Mouse (Mus musculus): Measurements from ENCODE around the gene Adgrv1. TPM values are rescaled to one million over a fixed set of nuclear protein-coding genes. Genes with fewer than 3 reads are reported as not detected.

Gene Adgrv1
- polyA plus RNA-seq, 2 experiments, result 0.55 to 0.96 TPM

- H3K9ac ChIP-seq (ENCODE audit: low read depth, low read length, severe bottlenecking), result no peak overlapping the region
- H3K36me3 ChIP-seq (ENCODE audit: control insufficient read depth, insufficient read depth, low read length), result no peaks in the 10 kb centered on the region
- H3K4me2 ChIP-seq (replicated peaks; ENCODE audit: low read depth, low read length, severe bottlenecking), result no peak overlapping the region
- ATAC-seq (ENCODE audit: low FRiP score, low read depth) (no peak), DNase-seq (ENCODE audit: low spot score) (no peak)
- no peak for TF ChIP-seq POLR2A (IDR thresholded peaks at IDR 0.05; ENCODE audit: borderline replicate concordance, extremely low read depth, insufficient read depth, insufficient read length)
- H3K9me3 ChIP-seq (ENCODE audit: control insufficient read depth, low read length), result no peaks in the 10 kb centered on the region
- H3K27me3 ChIP-seq (ENCODE audit: control insufficient read depth, insufficient read depth, low read length), result no peaks in the 10 kb centered on the region
- no peak overlapping the region for H3K4me3 ChIP-seq (replicated peaks; ENCODE audit: low read length)
- no peaks in the 10 kb centered on the region for H3K4me1 ChIP-seq (ENCODE audit: control insufficient read depth, insufficient read depth, low read length)
- no peak overlapping the region for H3K27ac ChIP-seq (replicated peaks; ENCODE audit: low read depth, low read length)
Measured at GRCm38 (mm10) chr13:81473750-81474149, 159.2 kb downstream of the Adgrv1 start.

GRCm38 (mm10) chr13:81466661-81467060 lies 166.3 kb downstream of the Adgrv1 start:
- DNase-seq (ENCODE audit: low spot score) (no peak), ATAC-seq (ENCODE audit: low FRiP score, low read depth) (no peak)
- whole genome bisulfite sequencing, result 70% methylated on average over 4 of the region's 4 CpGs
- no peak for TF ChIP-seq POLR2A (IDR thresholded peaks at IDR 0.05; ENCODE audit: borderline replicate concordance, extremely low read depth, insufficient read depth, insufficient read length)
- H3K27ac ChIP-seq (replicated peaks; ENCODE audit: low read depth, low read length), result no peak overlapping the region
- H3K27me3 ChIP-seq (ENCODE audit: control insufficient read depth, insufficient read depth, low read length), result no peaks in the 10 kb centered on the region
- H3K4me1 ChIP-seq (ENCODE audit: control insufficient read depth, insufficient read depth, low read length), result no peaks in the 10 kb centered on the region
- no peak overlapping the region for H3K4me2 ChIP-seq (replicated peaks; ENCODE audit: low read depth, low read length, severe bottlenecking)
- no peaks in the 10 kb centered on the region for H3K36me3 ChIP-seq (ENCODE audit: control insufficient read depth, insufficient read depth, low read length)
- H3K4me3 ChIP-seq (replicated peaks; ENCODE audit: low read length), result no peak overlapping the region
- no peaks in the 10 kb centered on the region for H3K9me3 ChIP-seq (ENCODE audit: control insufficient read depth, low read length)
- no peak overlapping the region for H3K9ac ChIP-seq (ENCODE audit: low read depth, low read length, severe bottlenecking)

DNA sequence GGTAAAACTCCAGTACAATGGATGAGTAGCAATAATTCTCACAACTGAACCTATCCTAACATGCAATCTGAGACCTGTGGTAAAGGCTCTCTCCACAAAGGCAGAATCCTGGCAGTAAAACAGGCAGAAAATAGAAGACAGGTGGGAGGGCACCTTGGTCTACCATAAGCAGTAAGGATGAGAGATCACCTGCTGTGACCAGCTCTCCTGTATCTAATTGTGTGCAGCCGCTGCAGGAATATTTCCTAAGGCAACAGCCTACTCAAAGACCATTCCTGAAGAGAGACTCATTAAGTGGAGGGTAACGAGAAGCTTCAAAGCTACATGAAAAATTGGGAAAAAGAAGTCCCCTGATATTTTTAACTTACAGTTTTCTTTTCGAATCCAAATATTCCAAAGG lies 167.2 kb downstream of the Adgrv1 start:
- 53% methylated on average over 3 of the region's 3 CpGs for WGBS
- ATAC-seq (ENCODE audit: low FRiP score, low read depth), result no peak
- no peak for DNase-seq (ENCODE audit: low spot score)

GRCm38 (mm10) chr13:81449630-81450029 lies 183.3 kb downstream of the Adgrv1 start:
- Histone ChIP-seq H3K4me2 (replicated peaks; ENCODE audit: low read depth, low read length, severe bottlenecking) (no peak overlapping the region), H3K4me3 (replicated peaks; ENCODE audit: low read length) (no peak overlapping the region), H3K9ac (ENCODE audit: low read depth, low read length, severe bottlenecking) (no peak overlapping the region), H3K27me3 (ENCODE audit: control insufficient read depth, insufficient read depth, low read length) (no peaks in the 10 kb centered on the region), H3K27ac (replicated peaks; ENCODE audit: low read depth, low read length) (no peak overlapping the region), H3K9me3 (ENCODE audit: control insufficient read depth, low read length) (no peaks in the 10 kb centered on the region), H3K4me1 (ENCODE audit: control insufficient read depth, insufficient read depth, low read length) (no peaks in the 10 kb centered on the region), H3K36me3 (ENCODE audit: control insufficient read depth, insufficient read depth, low read length) (no peaks in the 10 kb centered on the region)
- ATAC-seq (ENCODE audit: low FRiP score, low read depth) (no peak), DNase-seq (ENCODE audit: low spot score) (no peak)
- WGBS, result 78% methylated on average over 4 of the region's 4 CpGs
- no peak for TF ChIP-seq POLR2A (IDR thresholded peaks at IDR 0.05; ENCODE audit: borderline replicate concordance, extremely low read depth, insufficient read depth, insufficient read length)

More for the DNA sequence above, 167.2 kb downstream of the Adgrv1 start:
- no peaks in the 10 kb centered on the region for H3K36me3 ChIP-seq (ENCODE audit: control insufficient read depth, insufficient read depth, low read length)
- no peaks in the 10 kb centered on the region for H3K4me1 ChIP-seq (ENCODE audit: control insufficient read depth, insufficient read depth, low read length)
- no peak overlapping the region for H3K27ac ChIP-seq (replicated peaks; ENCODE audit: low read depth, low read length)
- no peak overlapping the region for H3K4me2 ChIP-seq (replicated peaks; ENCODE audit: low read depth, low read length, severe bottlenecking)
- TF ChIP-seq POLR2A (IDR thresholded peaks at IDR 0.05; ENCODE audit: borderline replicate concordance, extremely low read depth, insufficient read depth, insufficient read length), result no peak
- no peaks in the 10 kb centered on the region for H3K27me3 ChIP-seq (ENCODE audit: control insufficient read depth, insufficient read depth, low read length)
- H3K9ac ChIP-seq (ENCODE audit: low read depth, low read length, severe bottlenecking), result no peak overlapping the region
- H3K9me3 ChIP-seq (ENCODE audit: control insufficient read depth, low read length), result no peaks in the 10 kb centered on the region
- no peak overlapping the region for H3K4me3 ChIP-seq (replicated peaks; ENCODE audit: low read length)

DNA sequence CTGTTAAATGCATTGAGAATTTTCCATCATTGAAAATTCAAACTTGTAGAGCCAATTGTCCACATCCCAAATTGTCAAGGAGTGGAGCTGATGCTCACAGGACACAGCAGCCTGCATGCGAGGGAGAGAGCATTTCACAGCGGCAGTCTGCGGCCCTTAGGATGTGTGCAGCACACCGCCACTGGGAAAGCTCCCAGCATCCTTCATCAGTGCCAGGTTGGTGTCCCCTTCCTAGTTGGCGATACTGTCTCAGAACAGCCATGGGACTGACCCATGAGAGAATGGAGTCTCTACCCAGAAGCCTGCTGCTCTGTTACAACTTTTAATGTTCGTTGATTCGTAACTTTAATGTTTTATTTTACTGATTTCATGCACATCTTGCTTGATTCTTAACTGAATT lies 183.8 kb downstream of the Adgrv1 start:
- Histone ChIP-seq H3K4me3 (replicated peaks; ENCODE audit: low read length) (no peak overlapping the region), H3K27me3 (ENCODE audit: control insufficient read depth, insufficient read depth, low read length) (no peaks in the 10 kb centered on the region), H3K27ac (replicated peaks; ENCODE audit: low read depth, low read length) (no peak overlapping the region), H3K36me3 (ENCODE audit: control insufficient read depth, insufficient read depth, low read length) (no peaks in the 10 kb centered on the region), H3K4me1 (ENCODE audit: control insufficient read depth, insufficient read depth, low read length) (no peaks in the 10 kb centered on the region), H3K9ac (ENCODE audit: low read depth, low read length, severe bottlenecking) (no peak overlapping the region), H3K9me3 (ENCODE audit: control insufficient read depth, low read length) (no peaks in the 10 kb centered on the region), H3K4me2 (replicated peaks; ENCODE audit: low read depth, low read length, severe bottlenecking) (no peak overlapping the region)
- DNase-seq (ENCODE audit: low spot score), result no peak
- ATAC-seq (ENCODE audit: low FRiP score, low read depth), result no peak
- no peak for TF ChIP-seq POLR2A (IDR thresholded peaks at IDR 0.05; ENCODE audit: borderline replicate concordance, extremely low read depth, insufficient read depth, insufficient read length)
- 86% methylated on average over 7 of the region's 7 CpGs for WGBS

DNA sequence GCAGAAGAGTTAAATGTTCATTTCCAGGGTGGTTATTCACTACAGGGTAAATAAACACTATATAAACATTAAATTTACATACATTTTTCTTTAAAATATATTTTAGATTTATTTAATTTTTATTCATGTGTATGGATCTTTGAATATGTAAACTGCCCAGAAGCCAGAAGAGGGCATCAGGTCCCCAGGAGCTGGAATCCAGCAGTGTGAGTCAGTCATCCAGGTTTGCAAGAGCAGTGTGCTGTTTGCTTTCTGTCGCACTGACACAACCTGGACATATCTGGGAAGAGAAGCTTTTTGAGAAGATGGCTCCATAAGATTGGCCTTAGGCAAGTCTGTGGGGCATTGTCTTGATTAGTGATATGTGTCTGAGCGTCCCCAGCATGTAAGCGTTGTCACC lies 191.5 kb downstream of the Adgrv1 start:
- no peak overlapping the region for H3K27ac ChIP-seq (replicated peaks; ENCODE audit: low read depth, low read length)
- H3K4me2 ChIP-seq (replicated peaks; ENCODE audit: low read depth, low read length, severe bottlenecking), result no peak overlapping the region
- H3K36me3 ChIP-seq (ENCODE audit: control insufficient read depth, insufficient read depth, low read length), result no peaks in the 10 kb centered on the region
- TF ChIP-seq POLR2A (IDR thresholded peaks at IDR 0.05; ENCODE audit: borderline replicate concordance, extremely low read depth, insufficient read depth, insufficient read length), result no peak
- 79% methylated on average over 3 of the region's 3 CpGs for WGBS
- H3K9ac ChIP-seq (ENCODE audit: low read depth, low read length, severe bottlenecking), result no peak overlapping the region
- ATAC-seq (ENCODE audit: low FRiP score, low read depth), result no peak
- H3K4me1 ChIP-seq (ENCODE audit: control insufficient read depth, insufficient read depth, low read length), result no peaks in the 10 kb centered on the region
- H3K27me3 ChIP-seq (ENCODE audit: control insufficient read depth, insufficient read depth, low read length), result no peaks in the 10 kb centered on the region
- DNase-seq (ENCODE audit: low spot score), result no peak
- no peaks in the 10 kb centered on the region for H3K9me3 ChIP-seq (ENCODE audit: control insufficient read depth, low read length)
- no peak overlapping the region for H3K4me3 ChIP-seq (replicated peaks; ENCODE audit: low read length)
